Mouse (Mus musculus) liver (tissue): Measurements from ENCODE around the gene Mrpl38.
"Not testable (repeated sequence)": the region's sequence is repeated elsewhere in the genome, so short reads cannot be mapped to it uniquely, and the experiment has no call there.

Source experiments
- DNase-seq: peaks from one replicate; pipeline ENCODE4 v3.0.0-alpha.2; 2020; ENCODE audit warnings: mixed read lengths

Gene Mrpl38

GRCm38 (mm10) chr11:116109441-116110081 is 29.1 kb downstream of the Mrpl38 start:
- peak; percentile 23 for DNase-seq

GRCm38 (mm10) chr11:116108464-116109137 is 30.1 kb downstream of the Mrpl38 start:
- no peak for DNase-seq

- no peak for DNase-seq
These were observed 30.8 kb downstream of the Mrpl38 start for GRCm38 (mm10) chr11:116107777-116108285.

GRCm38 (mm10) chr11:116106963-116107776 is 31.5 kb downstream of the Mrpl38 start:
- no peak for DNase-seq

GRCm38 (mm10) chr11:116106154-116106962 is 32.3 kb downstream of the Mrpl38 start:
- DNase-seq, result peak; percentile 59

GRCm38 (mm10) chr11:116105065-116105464 is 33.6 kb downstream of the Mrpl38 start:
- DNase-seq, result no peak

- DNase-seq, result peak; percentile 63
These were observed 34.5 kb downstream of the Mrpl38 start for GRCm38 (mm10) chr11:116104006-116104646.

- no peak for DNase-seq
These were observed 35.1 kb downstream of the Mrpl38 start for GRCm38 (mm10) chr11:116103572-116103971.

GRCm38 (mm10) chr11:116102472-116102871 is 36.2 kb downstream of the Mrpl38 start:
- DNase-seq, result no peak

- DNase-seq, result no peak
These were observed 36.7 kb downstream of the Mrpl38 start for GRCm38 (mm10) chr11:116101931-116102381.

GRCm38 (mm10) chr11:116100839-116101238 is 37.8 kb downstream of the Mrpl38 start:
- DNase-seq, result no peak

GRCm38 (mm10) chr11:116100385-116100784 is 38.3 kb downstream of the Mrpl38 start:
- peak; percentile 44 for DNase-seq

GRCm38 (mm10) chr11:116099462-116099861 is 39.2 kb downstream of the Mrpl38 start:
- DNase-seq, result no peak

- DNase-seq, result no peak
These were observed 39.8 kb downstream of the Mrpl38 start for GRCm38 (mm10) chr11:116098711-116099460.

- DNase-seq, result peak; percentile 67
These were observed 42.2 kb downstream of the Mrpl38 start for GRCm38 (mm10) chr11:116096213-116097108.

- DNase-seq, result no peak
These were observed 43.1 kb downstream of the Mrpl38 start for GRCm38 (mm10) chr11:116095573-116095972.

- peak; percentile 37 for DNase-seq
These were observed 44.7 kb downstream of the Mrpl38 start for GRCm38 (mm10) chr11:116093771-116094565.

GRCm38 (mm10) chr11:116092959-116093358 is 45.7 kb downstream of the Mrpl38 start:
- DNase-seq, result not testable (repeated sequence)

- peak; percentile 3 for DNase-seq
These were observed 47.1 kb downstream of the Mrpl38 start for GRCm38 (mm10) chr11:116091591-116091990.
